Mouse (Mus musculus) T-helper 1 cell (primary cell): Measurements from ENCODE around the gene Nfu1.
"Not testable (repeated sequence)": the region's sequence is repeated elsewhere in the genome, so short reads cannot be mapped to it uniquely, and the experiment has no call there.

Experiments used
- in situ Hi-C: fragments of 300-600 bp; cut with MboI, MseI; formaldehyde crosslinking; loops from one replicate; pipeline ENCODE4 v1.15.1; 2025; ENCODE audit warnings: high pct_unique_total_duplicates

The Nfu1 gene

DNA sequence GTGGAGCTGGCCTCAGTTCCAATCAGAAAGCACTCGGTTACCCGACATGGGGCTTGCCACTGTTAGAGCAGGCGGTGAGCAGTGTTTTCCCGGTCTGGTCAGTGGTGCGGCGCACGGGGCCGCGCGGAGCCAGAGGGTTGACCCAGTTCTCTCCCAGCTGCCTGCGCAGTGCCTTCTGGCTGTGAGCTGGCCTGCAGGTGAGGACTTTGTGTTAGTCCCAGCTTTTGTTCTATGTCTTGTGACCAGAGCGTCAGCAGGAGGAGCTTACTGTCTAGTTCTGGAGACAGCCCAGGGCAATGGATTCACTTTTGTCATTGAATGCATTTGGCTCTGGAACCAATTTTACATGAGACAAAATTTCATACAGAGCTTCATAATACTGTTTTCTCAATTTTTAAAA is 12.8 kb downstream of the Nfu1 start:
- in situ Hi-C loops: no loop called here

GRCm38 (mm10) chr6:87026980-87027379 is 17.9 kb downstream of the Nfu1 start:
- in situ Hi-C loops: no loop called here

DNA sequence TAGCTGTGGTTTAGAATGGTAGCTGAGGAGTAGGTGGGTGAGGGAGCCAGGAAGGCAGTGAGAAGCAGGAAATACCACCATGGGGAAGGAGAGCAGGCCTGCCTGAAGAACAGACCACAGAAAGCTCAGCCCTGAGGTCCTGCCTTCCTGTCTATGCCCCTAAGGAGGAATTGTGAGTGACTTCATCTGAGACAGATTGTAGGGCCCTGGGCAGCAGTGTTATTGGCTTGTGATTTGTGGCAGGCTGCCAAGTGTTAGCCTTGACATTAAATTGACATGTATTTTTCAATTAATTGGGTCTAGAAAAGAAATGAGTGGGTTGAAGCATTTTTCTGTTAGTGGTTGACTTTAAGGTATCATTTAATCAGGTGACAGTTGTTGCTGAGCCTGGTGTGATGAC is 19.8 kb downstream of the Nfu1 start:
- in situ Hi-C loops: no loop called here

DNA sequence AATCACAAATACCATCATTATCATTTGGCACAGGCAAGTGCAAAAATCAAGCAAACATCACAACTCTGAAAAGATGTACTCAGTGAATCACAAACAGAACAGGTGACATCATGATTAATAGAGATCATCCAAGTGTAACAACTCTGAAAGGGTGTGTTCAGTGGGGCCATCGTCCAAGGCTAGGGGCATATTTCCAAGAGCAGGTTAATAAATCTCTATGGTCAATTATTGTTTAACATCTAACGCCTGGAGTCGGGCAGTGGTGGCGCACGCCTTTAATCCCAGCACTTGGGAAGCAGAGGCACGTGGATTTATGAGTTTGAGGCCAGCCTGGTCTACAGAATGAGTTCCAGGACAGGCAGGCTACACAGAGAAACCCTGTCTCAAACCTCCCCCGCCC is 22.3 kb downstream of the Nfu1 start:
- in situ Hi-C loops: not testable (repeated sequence)

GRCm38 (mm10) chr6:87032401-87032800 is 23.4 kb downstream of the Nfu1 start:
- in situ Hi-C loops: no loop called here

GRCm38 (mm10) chr6:87034395-87034794 is 25.4 kb downstream of the Nfu1 start:
- in situ Hi-C loops: no loop called here

GRCm38 (mm10) chr6:87037826-87038620 is 29.0 kb downstream of the Nfu1 start:
- in situ Hi-C loops: no loop called here

- in situ Hi-C loops: no loop called here
Observed at GRCm38 (mm10) chr6:87039161-87039560, 30.1 kb downstream of the Nfu1 start.

- in situ Hi-C loops: no loop called here
Observed at GRCm38 (mm10) chr6:87040971-87041370, 31.9 kb downstream of the Nfu1 start.

- in situ Hi-C loops: no loop called here
Observed at GRCm38 (mm10) chr6:87041431-87041830, 32.4 kb downstream of the Nfu1 start.

DNA sequence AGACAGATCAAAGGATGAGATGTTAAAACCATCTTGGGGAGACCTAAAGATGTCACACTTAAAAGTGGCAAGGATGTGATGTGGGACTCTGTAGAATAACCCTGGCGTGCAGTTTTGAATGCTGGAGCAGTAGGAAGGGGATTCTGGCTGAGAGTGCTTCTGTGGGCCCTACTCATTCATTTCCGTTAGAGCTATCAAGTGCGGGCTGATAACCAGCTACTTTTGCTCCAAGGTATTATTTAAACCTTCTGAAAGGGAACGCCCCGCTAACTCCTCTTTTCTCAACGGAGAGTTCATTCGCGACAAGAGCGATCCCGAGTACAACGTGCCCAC is 32.9 kb downstream of the Nfu1 start:
- in situ Hi-C loops: no loop called here

DNA sequence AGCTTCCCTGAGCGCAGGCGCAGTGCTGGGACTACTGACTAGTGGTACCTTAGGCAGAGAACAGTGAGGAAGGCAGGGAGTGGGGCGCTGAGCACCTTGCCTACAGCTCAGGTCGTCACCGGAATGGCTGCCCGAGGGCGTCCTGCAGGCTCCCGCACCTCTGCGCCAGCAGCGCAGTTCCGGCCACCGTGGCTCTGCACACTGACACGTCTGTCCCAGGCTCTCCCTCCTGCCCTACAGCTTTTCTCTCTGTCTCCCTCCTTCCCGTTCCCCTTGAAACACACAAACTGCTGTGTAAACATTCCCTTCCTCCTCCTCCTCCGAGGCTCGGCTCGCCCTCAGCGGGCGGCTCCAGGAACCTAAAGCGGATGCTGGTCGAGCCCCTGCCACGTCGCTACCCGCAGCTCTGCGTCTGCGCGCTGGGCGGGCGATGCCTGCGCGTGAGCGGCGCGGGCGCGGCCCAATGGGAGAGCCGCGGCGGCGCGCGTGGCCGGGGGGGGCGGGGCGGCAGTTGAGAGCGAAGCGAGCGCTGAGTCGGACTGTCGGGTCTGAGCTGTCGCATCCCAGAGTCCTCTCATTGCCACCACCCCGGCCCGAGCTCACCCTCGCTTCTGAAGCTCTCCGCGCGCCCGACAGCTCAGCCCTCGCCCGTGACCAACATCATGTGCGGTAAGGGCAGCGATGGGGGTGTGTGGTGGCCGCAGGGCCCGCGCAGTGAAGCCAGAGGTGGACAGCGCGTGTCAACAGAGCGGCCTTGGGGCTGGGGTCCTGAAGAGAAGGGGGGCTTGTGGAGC is 33.5 kb downstream of the Nfu1 start, which contains the start of gene Gfpt1:
Gfpt1 (plus strand) TSS at position 510 of the 794 bp plus-strand sequence.
- in situ Hi-C loops: no loop called here

DNA sequence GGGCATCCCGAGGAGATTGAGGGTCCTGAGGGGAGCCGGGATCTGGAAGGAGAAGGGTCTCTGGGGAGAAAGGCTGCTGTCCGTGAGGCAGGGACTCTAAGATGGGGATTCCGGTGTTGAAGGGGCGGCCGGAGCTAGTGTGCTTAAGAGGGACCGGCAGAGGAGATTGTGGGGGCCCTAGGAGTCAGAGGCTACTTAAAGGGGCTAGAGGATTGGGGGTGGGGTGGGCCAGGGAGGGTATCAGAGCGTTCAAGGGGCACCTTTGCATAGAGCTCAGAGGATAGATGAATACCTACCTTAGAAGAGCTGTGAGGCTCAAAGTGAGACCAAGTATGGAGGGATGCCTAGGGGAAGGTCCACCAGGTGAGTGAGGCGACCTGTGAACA is 34.1 kb downstream of the Nfu1 start:
- in situ Hi-C loops: no loop called here

GRCm38 (mm10) chr6:87044895-87045294 is 35.9 kb downstream of the Nfu1 start:
- in situ Hi-C loops: no loop called here

- in situ Hi-C loops: no loop called here
Observed at GRCm38 (mm10) chr6:87045507-87045906, 36.5 kb downstream of the Nfu1 start.

GRCm38 (mm10) chr6:87048712-87049111 is 39.7 kb downstream of the Nfu1 start:
- in situ Hi-C loops: not testable (repeated sequence)

- in situ Hi-C loops: no loop called here
Observed at GRCm38 (mm10) chr6:87051886-87052425, 42.9 kb downstream of the Nfu1 start.

- in situ Hi-C loops: no loop called here
Observed at GRCm38 (mm10) chr6:87054193-87054592, 45.2 kb downstream of the Nfu1 start.

DNA sequence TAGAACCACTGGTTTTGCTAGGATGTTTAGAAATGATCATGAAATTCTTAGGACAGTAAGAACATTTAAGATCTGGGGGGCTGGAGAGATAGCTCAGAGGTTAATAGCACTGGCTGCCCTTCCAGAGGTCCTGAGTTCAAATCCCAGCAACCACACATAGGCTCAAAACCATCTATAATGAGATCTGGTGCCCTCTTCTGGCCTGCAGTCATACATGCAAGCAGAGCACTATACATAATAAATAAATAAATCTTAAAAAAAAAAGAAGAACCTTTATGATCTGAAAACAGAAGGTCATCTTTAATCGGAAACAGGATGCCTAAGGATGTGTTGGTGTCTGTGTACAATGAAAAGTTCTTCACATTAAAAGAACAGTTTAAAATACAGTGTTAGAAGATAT is 50.7 kb downstream of the Nfu1 start:
- in situ Hi-C loops: no loop called here

DNA sequence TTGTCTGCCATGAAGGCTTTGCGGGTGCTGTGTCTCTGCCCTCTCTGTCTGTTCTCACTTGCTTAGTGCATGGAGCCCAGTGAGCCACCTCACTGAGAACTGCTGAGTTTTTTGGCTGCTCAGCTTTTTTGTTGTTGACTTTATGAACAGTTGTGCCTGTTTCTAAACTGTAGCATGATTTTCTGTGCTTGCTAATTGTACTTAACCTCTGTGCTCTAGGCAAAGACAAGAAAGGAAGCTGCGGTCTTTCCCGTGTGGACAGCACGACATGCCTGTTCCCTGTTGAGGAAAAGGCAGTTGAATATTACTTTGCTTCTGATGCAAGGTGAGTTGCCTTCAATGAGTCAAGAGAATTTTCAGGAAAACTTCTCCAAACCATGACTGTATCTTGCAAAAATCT is 54.5 kb downstream of the Nfu1 start:
- in situ Hi-C loops: no loop called here

GRCm38 (mm10) chr6:87068209-87068608 is 59.2 kb downstream of the Nfu1 start:
- in situ Hi-C loops: no loop called here

- in situ Hi-C loops: no loop called here
Observed at GRCm38 (mm10) chr6:87069195-87069900, 60.3 kb downstream of the Nfu1 start.
